Mouse (Mus musculus): ENCODE results near the gene Fchsd2. TPM values are rescaled to one million over a fixed set of nuclear protein-coding genes. Genes with fewer than 3 reads are reported as not detected.

Fchsd2 gene
- total RNA-seq, 2 experiments from 2014 or later, result 62.2 to 66.4 TPM

GRCm38 (mm10) chr7:101320399-101321217, 227.9 kb downstream of the Fchsd2 start:
- intact Hi-C loops (cut with DNase I), result loop anchor here (5.0 kb wide), 1 partner anchor 47 kb away; no protein-coding TSS in a partner anchor
- peak in 1 of 2 experiments; percentile 50 for DNase-seq (ENCODE audit: extremely low spot score in 1 of 2, low spot score in 2 of 2)

GRCm38 (mm10) chr7:101321218-101321827, 228.7 kb downstream of the Fchsd2 start:
- intact Hi-C loops (cut with DNase I), result loop anchor here (5.0 kb wide), 1 partner anchor 46 kb away; no protein-coding TSS in a partner anchor
- peak in 1 of 2 experiments; percentile 49 for DNase-seq (ENCODE audit: extremely low spot score in 1 of 2, low spot score in 2 of 2)

- intact Hi-C loops (cut with DNase I), result loop anchor here (5.0 kb wide), 1 partner anchor 44 kb away; no protein-coding TSS in a partner anchor
- no peak for DNase-seq (ENCODE audit: extremely low spot score in 1 of 2, low spot score in 2 of 2)
Observed at GRCm38 (mm10) chr7:101323141-101323594, 230.5 kb downstream of the Fchsd2 start.

DNA sequence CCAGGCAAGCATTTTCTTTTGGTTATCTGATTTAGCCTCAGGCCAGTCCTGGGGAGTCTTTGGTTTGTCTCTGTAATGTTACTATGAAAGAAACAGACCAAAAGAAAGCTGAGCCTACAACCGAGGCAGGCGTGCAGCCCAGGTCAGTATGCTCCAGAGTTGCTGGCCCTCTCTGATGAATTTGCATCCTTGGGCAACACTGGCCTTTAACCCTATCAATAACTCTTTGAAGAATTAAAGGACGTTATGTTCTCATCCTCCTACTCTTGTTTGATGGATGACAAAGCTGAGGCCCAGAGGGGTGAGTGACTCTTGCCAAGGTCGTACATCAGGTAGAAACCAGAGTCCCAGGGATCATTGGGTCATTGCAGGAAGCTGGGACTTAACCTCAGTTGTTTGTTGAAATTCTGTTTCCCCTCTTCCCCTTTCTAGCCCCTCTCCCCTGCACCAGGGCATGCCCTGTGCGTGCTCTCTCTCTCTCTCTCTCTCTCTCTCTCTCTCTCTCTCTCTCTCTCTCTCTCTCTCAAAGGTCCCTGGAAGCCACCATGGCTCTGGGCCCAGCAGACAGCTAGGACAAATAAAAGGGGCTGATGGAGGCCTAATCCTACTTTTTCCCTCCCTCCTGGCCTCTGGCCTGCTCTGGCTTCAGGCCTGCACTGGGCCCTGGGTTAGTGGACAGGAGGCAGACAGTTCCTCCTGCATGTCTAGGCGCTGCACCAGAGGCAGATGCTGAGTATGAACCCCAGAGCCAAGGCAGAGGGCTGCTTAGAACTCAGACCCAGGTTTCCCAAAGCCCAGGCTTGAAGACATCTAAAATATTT, 231.7 kb downstream of the Fchsd2 start:
- intact Hi-C loops (cut with DNase I), result loop anchor here (5.0 kb wide), 1 partner anchor 43 kb away; no protein-coding TSS in a partner anchor
- no peak for DNase-seq (ENCODE audit: extremely low spot score in 1 of 2, low spot score in 2 of 2)

- no peak for DNase-seq (ENCODE audit: extremely low spot score in 1 of 2, low spot score in 2 of 2)
- intact Hi-C loops (cut with DNase I), result no loop called here
Observed at GRCm38 (mm10) chr7:101326006-101326405, 233.3 kb downstream of the Fchsd2 start.

GRCm38 (mm10) chr7:101327263-101327662, 234.6 kb downstream of the Fchsd2 start:
- no peak for DNase-seq (ENCODE audit: extremely low spot score in 1 of 2, low spot score in 2 of 2)
- intact Hi-C loops (cut with DNase I), result no loop called here

DNA sequence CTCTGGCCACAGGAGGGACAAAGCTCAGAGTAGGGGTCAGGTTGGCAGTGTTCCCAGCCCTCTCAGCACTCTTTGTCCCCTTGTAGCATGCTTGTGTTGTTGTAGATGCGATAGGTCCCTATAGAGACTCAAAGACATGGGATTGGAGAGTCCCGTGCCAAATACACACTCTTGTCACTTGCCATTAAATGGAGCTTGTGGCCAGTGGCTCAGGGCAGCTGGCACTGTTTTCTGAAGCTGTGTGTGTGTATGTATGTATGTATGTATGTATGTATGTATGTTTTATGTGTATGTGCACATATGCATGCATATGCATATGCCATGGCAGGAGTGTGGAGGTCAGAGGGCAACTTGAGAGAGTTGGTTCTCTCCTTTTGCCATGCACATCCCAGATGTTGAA, 235.1 kb downstream of the Fchsd2 start:
- intact Hi-C loops (cut with DNase I), result no loop called here
- DNase-seq (ENCODE audit: extremely low spot score in 1 of 2, low spot score in 2 of 2), result no peak

DNA sequence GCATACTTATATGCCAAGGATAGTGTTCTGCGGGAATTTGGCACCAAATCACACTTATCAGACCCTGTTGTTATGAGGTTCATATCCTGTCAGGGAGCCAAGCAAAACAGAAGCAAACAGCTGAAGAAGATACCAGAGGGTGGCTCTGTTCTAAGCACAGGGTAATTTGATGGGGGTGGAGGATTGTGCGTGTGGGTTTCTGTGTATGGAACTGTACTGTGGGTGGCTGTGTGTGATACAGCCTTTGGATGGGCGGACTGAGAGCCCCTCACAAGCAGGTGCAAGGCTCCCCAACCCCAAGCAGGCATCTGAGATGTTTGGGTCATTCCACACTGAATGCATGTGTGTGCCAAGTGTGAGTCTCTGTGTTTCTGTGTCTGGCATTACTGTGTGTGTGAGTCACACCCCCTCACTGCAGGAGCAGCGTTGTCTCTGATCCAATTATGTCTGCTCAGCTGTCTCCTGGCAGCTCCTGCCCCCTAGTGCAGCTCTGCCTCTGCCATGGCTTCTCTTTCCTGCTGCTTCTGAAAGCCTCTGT, 236.0 kb downstream of the Fchsd2 start:
- intact Hi-C loops (cut with DNase I), result no loop called here
- DNase-seq (ENCODE audit: extremely low spot score in 1 of 2, low spot score in 2 of 2), result peak; percentile 38 to 47

GRCm38 (mm10) chr7:101329606-101330005, 236.9 kb downstream of the Fchsd2 start:
- intact Hi-C loops (cut with DNase I), result no loop called here

GRCm38 (mm10) chr7:101330074-101330840, 237.6 kb downstream of the Fchsd2 start:
- intact Hi-C loops (cut with DNase I), result no loop called here
- peak in 1 of 2 experiments; percentile 47 for DNase-seq (ENCODE audit: extremely low spot score in 1 of 2, low spot score in 2 of 2)

More at GRCm38 (mm10) chr7:101329606-101330005, 236.9 kb downstream of the Fchsd2 start:
- DNase-seq (ENCODE audit: extremely low spot score in 1 of 2, low spot score in 2 of 2), result no peak

- intact Hi-C loops (cut with DNase I), result no loop called here
- no peak for DNase-seq (ENCODE audit: extremely low spot score in 1 of 2, low spot score in 2 of 2)
Observed at GRCm38 (mm10) chr7:101330841-101331173, 238.1 kb downstream of the Fchsd2 start.

- intact Hi-C loops (cut with DNase I), result no loop called here
- DNase-seq (ENCODE audit: extremely low spot score in 1 of 2, low spot score in 2 of 2), result no peak
Observed at GRCm38 (mm10) chr7:101332045-101332831, 239.6 kb downstream of the Fchsd2 start.

Other genes starting within 250 kb of the Fchsd2 start
- 1 to 10 TPM; 9.0 to 9.4 TPM for gene Relt, start 229.4 kb upstream of the Fchsd2 start, total RNA-seq (2021)
- 10 to 100 TPM; 58.2 to 59.6 TPM for gene Arhgef17, start 160.8 kb upstream of the Fchsd2 start, total RNA-seq (2021)
- gene P2ry6, start 118.2 kb upstream of the Fchsd2 start, total RNA-seq (2021), result 1 to 10 TPM; 3.5 to 4.0 TPM
- gene P2ry2, start 80.0 kb upstream of the Fchsd2 start, total RNA-seq (2021), result under 1 TPM; 0.58 to 0.67 TPM
- 10 to 100 TPM; 52.1 to 52.4 TPM for gene Atg16l2, start 209.4 kb downstream of the Fchsd2 start, total RNA-seq (2021)
- 10 to 100 TPM; 16.2 to 18.7 TPM for gene Stard10, start 224.2 kb downstream of the Fchsd2 start, total RNA-seq (2021)